Mouse (Mus musculus): Measurements from ENCODE around the gene Zfp523.

DNA sequence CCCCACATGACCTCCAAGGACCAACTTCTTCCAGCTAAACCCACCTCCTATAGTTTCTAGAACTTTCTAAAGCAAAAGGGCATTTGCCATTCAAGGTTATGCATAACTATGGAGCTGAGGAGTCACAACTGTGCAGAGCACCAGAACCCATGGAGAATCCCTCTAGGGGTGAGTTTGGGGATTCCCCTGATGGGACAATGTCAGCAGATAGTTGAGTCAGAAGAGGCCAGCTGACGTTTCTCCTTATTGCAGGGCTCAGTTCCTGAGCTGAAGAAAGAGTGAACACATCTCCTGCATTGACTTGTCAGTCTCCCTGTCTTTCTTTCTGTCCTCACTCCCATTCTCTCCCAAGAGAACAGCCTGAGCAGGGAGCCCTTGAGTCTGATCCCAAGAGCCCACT, 15.8 kb downstream of the Zfp523 start:
- TF ChIP-seq POLR2A (IDR thresholded peaks at IDR 0.05; ENCODE audit: borderline replicate concordance, insufficient read depth, low read length) (no peak), CTCF (IDR thresholded peaks at IDR 0.05; ENCODE audit: borderline replicate concordance, insufficient read depth, low read depth, low read length) (no peak)

Data from cerebellum, adult 2 months (tissue).